Mouse (Mus musculus): ENCODE measurements at regions not wholly inside any gene's neighbourhood (a gene's known extent, or its start where the extent isn't known, plus 50 kb on each side); places are given as distances from the start of the nearest gene placed in this dataset.

- TF ChIP-seq GATA1 (IDR thresholded peaks at IDR 0.05; ENCODE audit: borderline replicate concordance, low read length): no peak
- TF ChIP-seq CTCF (IDR thresholded peaks at IDR 0.05; ENCODE audit: low read depth, low read length): no peak
- no peak for TF ChIP-seq GATA2 (IDR thresholded peaks at IDR 0.05; ENCODE audit: borderline replicate concordance, low read depth, low read length)
- no peak for TF ChIP-seq TAL1 (conservative IDR thresholded peaks at IDR 0.05; ENCODE audit: low read depth, low read length)
- TF ChIP-seq POLR2AphosphoS5 (IDR thresholded peaks at IDR 0.05; ENCODE audit: insufficient replicate concordance, low read depth, low read length): no peak
Measured at GRCm38 (mm10) chr9:69686766-69687165, 74.0 kb downstream of the Foxb1 start.

Data from G1E (cell line).